Mouse (Mus musculus) hindbrain, embryonic 15.5 days (tissue): ENCODE measurements around the gene Pygo2. TPM values are rescaled to one million over a fixed set of nuclear protein-coding genes. Genes with fewer than 3 reads are reported as not detected.

ENCODE experiments used
- ATAC-seq: fragments of 200-750 bp; cut with Nextera tagmentation; 2 replicates; pipeline ENCODE4 v1.8.0; 2017; ENCODE audit warnings: low read depth, moderate number of reproducible peaks, moderate TSS enrichment; ENCODE audit not compliant: low FRiP score
- H3K27ac ChIP-seq: fragments of 300-500 bp; sonication (generic); replicated peaks from 2 replicates; pipeline ENCODE4 v1.5.1; 2015; ENCODE audit warnings: mild to moderate bottlenecking, inconsistent platforms
- H3K27me3 ChIP-seq: fragments of 300-500 bp; sonication (generic); 2 replicates; pipeline ENCODE4 v1.6.1; 2015; ENCODE audit warnings: control low read depth, inconsistent platforms
- H3K36me3 ChIP-seq: fragments of 300-500 bp; sonication (generic); 2 replicates; pipeline ENCODE4 v1.6.1; 2015; ENCODE audit warnings: control low read depth, inconsistent platforms
- H3K4me1 ChIP-seq: fragments of 300-500 bp; sonication (generic); replicated peaks from 2 replicates; pipeline ENCODE4 v1.6.1; 2015; ENCODE audit warnings: control low read depth, inconsistent platforms
- H3K4me2 ChIP-seq: fragments of 300-500 bp; sonication (generic); 2 replicates; pipeline ENCODE4 v1.6.1; 2015; ENCODE audit warnings: moderate library complexity, mild to moderate bottlenecking, inconsistent platforms
- H3K4me3 ChIP-seq: fragments of 300-500 bp; sonication (generic); 2 replicates; pipeline ENCODE4 v1.5.1; 2015; ENCODE audit warnings: mild to moderate bottlenecking, inconsistent platforms
- H3K9ac ChIP-seq: fragments of 300-500 bp; sonication (generic); 2 replicates; pipeline ENCODE4 v1.6.1; 2015; ENCODE audit warnings: inconsistent platforms
- H3K9me3 ChIP-seq: fragments of 300-500 bp; sonication (generic); 2 replicates; pipeline ENCODE4 v1.6.1; 2016; ENCODE audit warnings: control low read depth, inconsistent platforms
- WGBS: fragments of 180-500 bp; shearing (Covaris S2); methylation state at CpG from one replicate; pipeline ENCODE4 v1.1.7; 2015; 5-methylcytosine and 5-hydroxymethylcytosine counted together
- polyA plus RNA-seq: library from polyadenylated mRNA; unstranded; fragments of >200 nt; fragmentation: Nextera tagmentation; extraction: Ambion mirVana; gene quantifications from 2 replicates; pipeline ENCODE4 v1.2.1, GENCODE M21; 2015

The Pygo2 gene
- polyA plus RNA-seq, 1 experiment from 2014 or later = 45.8 TPM

DNA sequence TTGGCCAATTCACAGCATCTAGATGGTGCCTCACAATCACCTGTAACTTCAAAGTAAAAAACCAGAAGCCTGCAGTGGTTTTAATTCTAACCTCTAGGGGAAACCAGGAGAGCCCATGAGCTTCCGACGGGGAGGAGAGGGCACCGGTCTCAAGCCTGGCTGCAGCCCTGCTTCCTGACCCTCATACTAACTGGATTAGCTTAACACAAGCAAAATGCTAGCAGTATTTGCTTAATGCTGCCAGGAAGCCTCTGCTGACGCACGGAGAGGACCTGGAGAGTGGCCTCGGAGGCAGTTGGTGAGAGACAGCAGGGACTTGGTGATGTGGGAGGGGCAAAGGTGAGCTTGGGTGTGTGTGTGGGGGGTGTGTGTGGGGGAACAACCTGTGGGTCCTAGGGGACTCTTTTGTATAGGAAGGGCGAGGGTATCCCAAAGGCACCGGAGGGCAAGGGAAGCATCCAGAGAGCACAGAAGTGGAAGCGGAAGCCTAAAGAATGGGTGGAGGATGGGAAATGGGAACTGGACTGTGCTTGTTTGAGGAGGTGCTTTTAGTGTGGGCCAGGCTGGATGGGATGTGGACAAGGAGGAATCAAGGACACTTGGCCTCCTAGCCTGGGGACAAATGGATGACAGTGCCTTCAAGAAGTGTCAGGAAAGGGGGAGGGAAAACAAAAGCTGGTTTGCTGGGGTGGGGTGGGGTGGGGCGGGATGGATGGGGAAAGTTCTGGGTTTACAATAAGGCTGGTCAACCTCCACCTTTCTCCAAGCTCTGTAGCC is 24.6 kb downstream of the Pygo2 start, which contains the start of gene Pmvk:
Pmvk (plus strand) TSS at position 141 of the 777 bp plus-strand sequence.
- Histone ChIP-seq H3K4me1 (peaks cover 13% of the 10 kb centered on the region), H3K27ac (no peak within 1 kb of the TSS), H3K9me3 (no peaks in the 10 kb centered on the region), H3K9ac (no peak within 1 kb of the TSS), H3K4me2 (no peak within 1 kb of the TSS), H3K27me3 (no peaks in the 10 kb centered on the region), H3K36me3 (no peaks in the 10 kb centered on the region), H3K4me3 (no peak within 1 kb of the TSS)
- WGBS = 70% methylated on average over 9 of the region's 10 CpGs
- ATAC-seq = no peak

- WGBS = 45% methylated on average over 1 of the region's 1 CpGs
- H3K27ac ChIP-seq = no peak overlapping the region
- no peak overlapping the region for H3K4me3 ChIP-seq
- ATAC-seq = no peak
- no peak overlapping the region for H3K4me2 ChIP-seq
- no peaks in the 10 kb centered on the region for H3K27me3 ChIP-seq
- no peak overlapping the region for H3K9ac ChIP-seq
- H3K4me1 ChIP-seq = peaks cover 26% of the 10 kb centered on the region
- H3K36me3 ChIP-seq = no peaks in the 10 kb centered on the region
- no peaks in the 10 kb centered on the region for H3K9me3 ChIP-seq
Measured at GRCm38 (mm10) chr3:89455786-89456285, 25.8 kb downstream of the Pygo2 start.

- 35% methylated on average over 10 of the region's 10 CpGs for WGBS
- Histone ChIP-seq H3K4me1 (peaks cover 21% of the 10 kb centered on the region), H3K9ac (no peak overlapping the region), H3K4me2 (no peak overlapping the region), H3K4me3 (no peak overlapping the region), H3K36me3 (peaks cover 3% of the 10 kb centered on the region; the same call in 1 of the 2 replicates), H3K27ac (no peak overlapping the region), H3K9me3 (no peaks in the 10 kb centered on the region), H3K27me3 (no peaks in the 10 kb centered on the region)
- ATAC-seq = no peak
Measured at GRCm38 (mm10) chr3:89456726-89457665, 27.0 kb downstream of the Pygo2 start.

DNA sequence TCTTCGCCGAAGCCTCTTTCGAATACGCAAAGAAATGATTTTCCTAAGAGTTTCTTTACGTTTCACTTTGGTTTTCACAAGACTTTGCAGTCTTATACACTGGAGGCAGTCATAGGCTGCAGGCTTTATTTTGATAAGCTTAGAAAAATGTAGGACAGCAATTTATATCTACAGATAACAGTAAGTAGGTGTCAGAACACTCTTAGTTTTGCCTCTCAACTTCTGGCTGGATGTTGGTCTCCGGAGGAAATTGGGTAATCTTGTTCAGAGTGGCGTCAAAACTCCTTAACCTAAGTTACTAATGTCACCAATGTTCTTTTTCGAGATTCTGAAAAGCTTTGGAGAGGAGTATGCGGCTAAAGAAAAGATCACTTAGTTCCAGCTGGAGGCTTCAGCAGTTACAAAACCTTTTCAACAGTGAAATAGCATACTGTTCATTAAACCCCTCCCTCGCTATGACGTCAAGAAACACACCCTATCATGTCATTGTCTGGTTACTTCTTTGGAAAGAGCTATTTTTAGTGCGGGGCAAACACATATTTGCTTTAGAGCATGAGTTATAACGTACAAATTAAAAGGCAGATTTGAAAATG is 28.5 kb downstream of the Pygo2 start:
- Histone ChIP-seq H3K9me3 (no peaks in the 10 kb centered on the region), H3K4me2 (peak overlapping the region; percentile 54), H3K4me3 (peak overlapping the region; percentile 58), H3K27me3 (no peaks in the 10 kb centered on the region), H3K27ac (peak overlapping the region; percentile 89), H3K9ac (no peak overlapping the region), H3K36me3 (peaks cover 6% of the 10 kb centered on the region; the same call in 1 of the 2 replicates), H3K4me1 (peaks cover 18% of the 10 kb centered on the region)
- 51% methylated on average over 13 of the region's 13 CpGs for WGBS
- ATAC-seq = peak; percentile 64

DNA sequence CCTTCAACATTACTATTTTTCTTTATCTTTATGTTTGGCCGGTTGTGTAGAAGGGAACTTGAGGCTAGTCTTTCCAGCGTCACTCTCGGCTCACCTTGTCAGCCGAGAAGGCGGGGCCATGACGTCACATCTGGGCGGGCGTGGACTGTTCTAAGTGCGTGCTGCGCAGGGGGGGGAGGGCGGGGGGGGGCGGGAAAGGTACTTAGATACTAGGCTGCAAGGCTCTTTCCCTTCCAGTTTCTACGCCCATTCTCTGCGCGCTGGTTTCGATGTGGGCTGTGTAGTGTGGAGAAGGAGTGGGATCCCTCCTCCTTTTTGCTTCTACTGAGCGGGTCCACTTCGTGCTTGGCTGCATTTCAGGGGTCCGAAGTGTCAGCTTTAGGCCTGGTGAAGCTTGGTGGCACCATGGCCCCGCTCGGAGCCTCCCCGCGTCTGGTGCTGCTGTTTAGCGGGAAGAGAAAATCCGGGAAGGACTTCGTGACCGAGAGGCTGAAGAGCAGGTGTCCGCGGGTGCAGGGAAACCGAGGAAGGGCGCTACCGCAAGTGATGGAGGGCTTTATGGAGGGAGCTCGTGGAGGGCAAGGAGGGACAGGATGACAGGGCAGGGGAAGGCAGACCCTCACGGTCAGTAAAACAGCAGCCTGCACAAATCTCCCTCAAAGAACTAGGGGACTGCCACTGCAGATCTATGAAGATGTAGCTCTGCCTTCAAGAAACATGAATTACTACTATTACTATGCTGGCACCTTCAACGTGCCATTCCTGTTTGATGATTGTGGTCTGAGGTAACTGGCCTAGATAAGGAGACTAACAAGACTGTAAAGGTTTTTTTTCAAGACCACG is 29.2 kb downstream of the Pygo2 start:
- peak overlapping the region; percentile 54 for H3K4me2 ChIP-seq
- 1% methylated on average over 36 of the region's 36 CpGs for WGBS
- H3K36me3 ChIP-seq = peaks cover 6% of the 10 kb centered on the region; the same call in 1 of the 2 replicates
- H3K27ac ChIP-seq = peak overlapping the region; percentile 89
- peak overlapping the region; percentile 60 for H3K9ac ChIP-seq
- no peaks in the 10 kb centered on the region for H3K27me3 ChIP-seq
- H3K9me3 ChIP-seq = no peaks in the 10 kb centered on the region
- H3K4me3 ChIP-seq = peak overlapping the region; percentile 58
- peaks cover 18% of the 10 kb centered on the region for H3K4me1 ChIP-seq
- ATAC-seq = peak; percentile 92

- Histone ChIP-seq H3K4me1 (no peaks in the 10 kb centered on the region), H3K27ac (no peak overlapping the region), H3K9me3 (no peaks in the 10 kb centered on the region), H3K9ac (no peak overlapping the region), H3K27me3 (no peaks in the 10 kb centered on the region), H3K4me2 (no peak overlapping the region), H3K4me3 (no peak overlapping the region), H3K36me3 (peaks cover 22% of the 10 kb centered on the region)
- ATAC-seq = no peak
- WGBS = 51% methylated on average over 4 of the region's 4 CpGs
Measured at GRCm38 (mm10) chr3:89468268-89468667, 38.3 kb downstream of the Pygo2 start.

DNA sequence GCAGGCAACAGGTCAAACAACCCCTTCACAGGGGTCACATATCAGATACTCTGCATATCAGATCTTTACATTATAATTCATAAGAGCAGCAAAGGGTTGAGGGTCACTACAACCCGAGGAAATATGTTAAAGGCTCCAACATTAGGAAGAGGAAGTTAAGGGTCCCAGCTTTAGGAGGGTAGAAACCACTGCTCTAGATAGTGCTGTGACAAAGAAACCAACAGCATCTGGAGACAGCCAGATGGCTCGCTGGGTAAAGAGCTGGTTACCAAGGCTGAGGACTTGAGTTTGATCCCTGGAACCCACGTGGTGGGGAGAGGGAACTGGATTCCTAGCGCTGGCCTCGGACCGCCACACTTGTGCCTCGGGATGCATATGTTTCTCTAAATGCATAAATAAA is 42.3 kb downstream of the Pygo2 start:
- ATAC-seq = no peak
- Histone ChIP-seq H3K9me3 (no peaks in the 10 kb centered on the region), H3K9ac (no peak overlapping the region), H3K27me3 (no peaks in the 10 kb centered on the region), H3K27ac (no peak overlapping the region), H3K4me1 (no peaks in the 10 kb centered on the region), H3K4me2 (no peak overlapping the region), H3K4me3 (no peak overlapping the region), H3K36me3 (peaks cover 22% of the 10 kb centered on the region)
- 81% methylated on average over 7 of the region's 7 CpGs for WGBS

DNA sequence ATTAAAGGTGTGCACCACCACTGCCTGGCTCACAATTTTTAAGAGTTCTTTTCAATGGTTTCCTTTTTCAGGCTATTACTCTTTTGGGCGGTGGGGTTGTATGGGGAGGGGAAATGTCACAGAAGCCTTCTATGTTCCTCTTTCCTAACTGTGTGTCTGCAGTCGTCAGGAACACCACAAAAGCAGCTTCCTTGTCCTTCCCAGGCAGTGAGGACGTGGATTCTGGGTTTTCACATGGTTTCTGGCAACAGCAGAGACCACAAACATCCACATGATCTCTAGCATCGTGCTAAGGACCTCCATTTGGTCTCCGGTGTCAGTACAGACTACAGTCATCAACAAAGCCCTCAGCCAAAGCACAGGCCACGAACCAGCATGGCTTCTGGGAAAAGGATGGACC is 43.8 kb downstream of the Pygo2 start:
- Histone ChIP-seq H3K9me3 (no peaks in the 10 kb centered on the region), H3K27me3 (no peaks in the 10 kb centered on the region), H3K36me3 (peaks cover 17% of the 10 kb centered on the region), H3K27ac (no peak overlapping the region), H3K4me2 (no peak overlapping the region), H3K4me1 (no peaks in the 10 kb centered on the region), H3K4me3 (no peak overlapping the region), H3K9ac (no peak overlapping the region)
- ATAC-seq = no peak
- WGBS = 82% methylated on average over 6 of the region's 6 CpGs

DNA sequence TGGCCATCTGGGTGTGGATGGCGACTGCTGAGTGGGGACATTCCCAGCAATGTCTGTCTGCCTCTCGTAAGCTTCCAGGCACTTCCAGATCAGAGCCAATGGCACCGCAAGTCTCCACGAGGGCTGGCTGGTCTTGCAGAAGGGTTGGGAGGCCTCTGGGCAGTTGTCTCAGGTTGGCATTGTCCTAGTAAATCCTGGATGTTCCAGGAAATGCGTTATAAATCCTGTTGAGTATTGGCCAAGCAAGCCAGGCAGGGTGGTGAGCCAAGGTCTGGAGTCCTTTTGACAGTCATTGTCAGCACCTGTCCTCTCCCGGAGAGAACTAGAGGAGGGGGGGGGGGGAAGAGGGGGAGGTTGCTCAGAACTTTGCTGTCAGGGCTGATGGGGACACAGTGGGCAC is 49.0 kb downstream of the Pygo2 start:
- H3K36me3 ChIP-seq = no peaks in the 10 kb centered on the region
- no peak overlapping the region for H3K27ac ChIP-seq
- no peaks in the 10 kb centered on the region for H3K4me1 ChIP-seq
- 75% methylated on average over 6 of the region's 6 CpGs for WGBS
- H3K9me3 ChIP-seq = no peaks in the 10 kb centered on the region
- no peaks in the 10 kb centered on the region for H3K27me3 ChIP-seq
- H3K9ac ChIP-seq = no peak overlapping the region
- no peak overlapping the region for H3K4me2 ChIP-seq
- no peak for ATAC-seq
- H3K4me3 ChIP-seq = no peak overlapping the region

DNA sequence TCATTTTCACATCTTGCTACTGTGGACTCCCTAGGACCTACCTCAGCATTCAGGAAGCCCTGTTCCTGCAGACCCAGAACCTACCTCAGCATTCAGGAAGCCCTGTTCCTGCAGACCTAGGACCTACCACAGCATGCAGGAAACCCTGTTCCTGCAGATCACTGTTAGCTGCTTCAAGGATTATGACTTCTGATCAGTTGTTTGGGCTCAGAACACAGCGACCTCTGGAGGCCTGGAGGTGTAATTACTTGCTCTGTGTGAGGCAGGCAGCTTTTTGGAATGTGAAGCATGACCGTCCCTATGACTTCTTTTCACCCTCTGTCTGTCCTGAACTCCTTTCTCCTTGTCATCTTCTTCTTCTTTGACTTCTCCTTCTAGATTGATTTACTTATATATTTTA is 51.5 kb downstream of the Pygo2 start:
- no peak overlapping the region for H3K27ac ChIP-seq
- no peak overlapping the region for H3K4me3 ChIP-seq
- H3K9ac ChIP-seq = no peak overlapping the region
- ATAC-seq = no peak
- H3K4me1 ChIP-seq = no peaks in the 10 kb centered on the region; the same call in 1 of the 2 replicates
- H3K27me3 ChIP-seq = no peaks in the 10 kb centered on the region
- WGBS = 47% methylated on average over 2 of the region's 2 CpGs
- no peaks in the 10 kb centered on the region for H3K36me3 ChIP-seq
- no peaks in the 10 kb centered on the region for H3K9me3 ChIP-seq
- H3K4me2 ChIP-seq = no peak overlapping the region

DNA sequence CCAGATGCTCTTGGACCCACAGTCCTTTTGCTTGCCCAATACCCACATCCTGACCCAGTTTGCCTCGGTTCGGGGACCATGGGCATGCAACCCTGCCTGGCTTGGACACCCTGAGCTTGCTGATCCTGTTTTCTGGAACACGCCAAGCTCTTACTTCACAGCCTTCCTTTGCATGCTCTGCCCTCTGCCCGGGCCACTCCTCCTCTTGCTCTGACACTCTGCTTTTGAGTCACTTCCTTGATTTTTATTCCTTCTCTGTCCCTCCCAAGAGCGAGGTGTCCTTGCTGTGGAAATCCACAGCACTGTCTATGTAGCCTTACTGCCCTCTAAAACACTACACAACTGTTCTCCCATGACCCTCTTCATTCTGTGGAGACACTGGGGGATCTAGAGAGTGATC is 52.2 kb downstream of the Pygo2 start:
- WGBS = 93% methylated on average over 5 of the region's 5 CpGs
- ATAC-seq = no peak
- Histone ChIP-seq H3K9ac (no peak overlapping the region), H3K9me3 (no peaks in the 10 kb centered on the region), H3K4me3 (no peak overlapping the region), H3K36me3 (no peaks in the 10 kb centered on the region), H3K4me2 (no peak overlapping the region), H3K27me3 (no peaks in the 10 kb centered on the region), H3K4me1 (no peaks in the 10 kb centered on the region; the same call in 1 of the 2 replicates), H3K27ac (no peak overlapping the region)
